Mouse (Mus musculus): ENCODE data around the gene Degs2. TPM values are rescaled to one million over a fixed set of nuclear protein-coding genes. Genes with fewer than 3 reads are reported as not detected.

Degs2 gene
- polyA plus RNA-seq, 1 experiment from 2014 or later, result 1.9 TPM

- H3K4me2 ChIP-seq (replicated peaks), result no peak overlapping the region
- no peak for ATAC-seq (ENCODE audit: insufficient number of reproducible peaks, low FRiP score, low TSS enrichment, low read depth)
- H3K27ac ChIP-seq (replicated peaks), result no peak overlapping the region
- no peak overlapping the region for H3K9ac ChIP-seq
- no peaks in the 10 kb centered on the region for H3K27me3 ChIP-seq
- H3K4me3 ChIP-seq (replicated peaks), result no peak overlapping the region
- H3K36me3 ChIP-seq, result peaks cover 62% of the 10 kb centered on the region
- 0 out of 2 replicates have a peak, but pooled peaks cover 3% of the 10 kb centered on the region for H3K4me1 ChIP-seq
- no peaks in the 10 kb centered on the region for H3K9me3 ChIP-seq (replicated peaks)
- WGBS, result 58% methylated on average over 7 of the region's 7 CpGs
Measured at GRCm38 (mm10) chr12:108651053-108651660, 51.0 kb downstream of the Degs2 start.

GRCm38 (mm10) chr12:108647784-108648183 lies 54.3 kb downstream of the Degs2 start:
- peaks cover 40% of the 10 kb centered on the region for H3K36me3 ChIP-seq

DNA sequence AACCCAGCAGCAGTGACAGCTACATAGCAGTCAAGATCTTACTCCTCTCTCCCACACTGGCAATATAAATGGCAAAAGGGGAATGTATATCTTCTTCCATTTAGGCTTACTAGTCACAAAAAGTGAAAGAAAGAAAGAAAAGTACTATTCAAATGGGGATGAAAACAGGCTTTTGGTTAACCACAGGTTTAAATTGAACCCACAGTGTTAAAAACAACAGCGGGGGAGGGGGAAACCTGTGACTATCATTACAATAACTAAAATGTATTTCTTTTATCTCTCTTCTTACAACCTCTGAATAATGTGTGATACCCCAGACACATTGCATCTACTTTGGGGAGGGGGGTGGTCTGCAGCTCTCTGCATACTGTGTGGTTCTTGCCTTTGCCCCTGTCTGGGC lies 55.9 kb downstream of the Degs2 start:
- no peak overlapping the region for H3K27ac ChIP-seq (replicated peaks)
- no peaks in the 10 kb centered on the region for H3K9me3 ChIP-seq (replicated peaks)
- no peak overlapping the region for H3K4me2 ChIP-seq (replicated peaks)
- H3K4me1 ChIP-seq, result 0 out of 2 replicates have a peak, but pooled peaks cover 8% of the 10 kb centered on the region
- no peak overlapping the region for H3K9ac ChIP-seq
- H3K36me3 ChIP-seq, result peaks cover 27% of the 10 kb centered on the region
- no peak overlapping the region for H3K4me3 ChIP-seq (replicated peaks)
- 95% methylated on average over 1 of the region's 1 CpGs for WGBS
- no peak for ATAC-seq (ENCODE audit: insufficient number of reproducible peaks, low FRiP score, low TSS enrichment, low read depth)
- no peaks in the 10 kb centered on the region for H3K27me3 ChIP-seq

More at GRCm38 (mm10) chr12:108647784-108648183, 54.3 kb downstream of the Degs2 start:
- 0 out of 2 replicates have a peak, but pooled peaks cover 8% of the 10 kb centered on the region for H3K4me1 ChIP-seq
- H3K27me3 ChIP-seq, result no peaks in the 10 kb centered on the region
- H3K9me3 ChIP-seq (replicated peaks), result no peaks in the 10 kb centered on the region
- H3K4me3 ChIP-seq (replicated peaks), result no peak overlapping the region
- no peak overlapping the region for H3K27ac ChIP-seq (replicated peaks)
- no peak overlapping the region for H3K9ac ChIP-seq
- ATAC-seq (ENCODE audit: insufficient number of reproducible peaks, low FRiP score, low TSS enrichment, low read depth), result no peak
- no peak overlapping the region for H3K4me2 ChIP-seq (replicated peaks)

DNA sequence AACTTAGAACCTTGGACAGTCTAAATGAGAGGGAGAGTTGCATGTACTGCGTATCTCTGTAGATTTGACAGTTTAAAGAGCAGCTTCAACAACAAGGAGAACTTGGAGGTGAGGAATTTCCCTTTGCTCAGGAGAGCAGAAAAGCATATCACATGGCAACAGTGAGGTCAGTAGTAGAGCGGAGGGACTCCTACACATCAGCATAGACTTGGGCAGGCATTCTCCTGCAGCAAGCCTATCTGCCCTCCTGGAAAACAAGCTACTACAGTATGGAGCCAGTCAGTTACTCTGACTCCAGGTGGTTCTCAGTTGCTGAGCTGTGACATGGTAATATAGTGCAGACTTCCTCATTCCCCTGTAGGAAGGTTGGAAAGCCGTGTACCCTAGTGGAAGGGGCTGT lies 60.1 kb downstream of the Degs2 start:
- Histone ChIP-seq H3K4me1 (0 out of 2 replicates have a peak, but pooled peaks cover 5% of the 10 kb centered on the region), H3K9me3 (replicated peaks) (no peaks in the 10 kb centered on the region), H3K27ac (replicated peaks) (no peak overlapping the region), H3K4me3 (replicated peaks) (no peak overlapping the region), H3K36me3 (no peaks in the 10 kb centered on the region), H3K27me3 (no peaks in the 10 kb centered on the region), H3K4me2 (replicated peaks) (no peak overlapping the region), H3K9ac (no peak overlapping the region)
- no peak for ATAC-seq (ENCODE audit: insufficient number of reproducible peaks, low FRiP score, low TSS enrichment, low read depth)
- 87% methylated on average over 3 of the region's 3 CpGs for WGBS

DNA sequence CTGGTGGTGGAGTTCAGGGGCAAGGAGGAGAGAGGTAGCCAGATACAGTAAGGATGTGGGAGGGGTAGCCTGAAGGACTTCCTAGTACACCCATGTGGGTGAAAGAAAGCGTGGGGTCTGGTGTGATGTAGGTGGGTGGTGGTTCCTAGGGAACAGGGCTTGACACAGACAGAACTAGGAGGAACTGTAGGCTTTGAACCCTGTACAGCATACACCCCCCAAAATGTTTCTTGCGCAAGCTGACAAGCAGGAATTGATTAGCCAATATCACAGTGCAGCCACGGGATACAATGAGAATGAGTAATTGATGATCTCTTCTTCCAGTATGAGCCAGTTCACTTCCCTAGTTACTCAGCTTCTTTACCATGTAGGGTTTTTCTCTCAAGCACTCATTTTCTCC lies 63.0 kb downstream of the Degs2 start:
- H3K27me3 ChIP-seq, result no peaks in the 10 kb centered on the region
- H3K36me3 ChIP-seq, result 0 out of 2 replicates have a peak, but pooled peaks cover 5% of the 10 kb centered on the region
- H3K4me1 ChIP-seq, result no peaks in the 10 kb centered on the region
- WGBS, result 80% methylated on average over 3 of the region's 3 CpGs
- H3K4me2 ChIP-seq (replicated peaks), result no peak overlapping the region
- no peak overlapping the region for H3K9ac ChIP-seq
- no peak overlapping the region for H3K27ac ChIP-seq (replicated peaks)
- no peaks in the 10 kb centered on the region for H3K9me3 ChIP-seq (replicated peaks)
- H3K4me3 ChIP-seq (replicated peaks), result no peak overlapping the region
- no peak for ATAC-seq (ENCODE audit: insufficient number of reproducible peaks, low FRiP score, low TSS enrichment, low read depth)

- H3K4me3 ChIP-seq (replicated peaks), result no peak overlapping the region
- 85% methylated on average over 5 of the region's 5 CpGs for WGBS
- no peak overlapping the region for H3K4me2 ChIP-seq (replicated peaks)
- H3K4me1 ChIP-seq, result no peaks in the 10 kb centered on the region
- H3K27me3 ChIP-seq, result no peaks in the 10 kb centered on the region
- no peak for ATAC-seq (ENCODE audit: insufficient number of reproducible peaks, low FRiP score, low TSS enrichment, low read depth)
- H3K36me3 ChIP-seq, result 0 out of 2 replicates have a peak, but pooled peaks cover 5% of the 10 kb centered on the region
- no peak overlapping the region for H3K9ac ChIP-seq
- no peaks in the 10 kb centered on the region for H3K9me3 ChIP-seq (replicated peaks)
- H3K27ac ChIP-seq (replicated peaks), result no peak overlapping the region
Measured at GRCm38 (mm10) chr12:108637440-108637839, 64.7 kb downstream of the Degs2 start.

DNA sequence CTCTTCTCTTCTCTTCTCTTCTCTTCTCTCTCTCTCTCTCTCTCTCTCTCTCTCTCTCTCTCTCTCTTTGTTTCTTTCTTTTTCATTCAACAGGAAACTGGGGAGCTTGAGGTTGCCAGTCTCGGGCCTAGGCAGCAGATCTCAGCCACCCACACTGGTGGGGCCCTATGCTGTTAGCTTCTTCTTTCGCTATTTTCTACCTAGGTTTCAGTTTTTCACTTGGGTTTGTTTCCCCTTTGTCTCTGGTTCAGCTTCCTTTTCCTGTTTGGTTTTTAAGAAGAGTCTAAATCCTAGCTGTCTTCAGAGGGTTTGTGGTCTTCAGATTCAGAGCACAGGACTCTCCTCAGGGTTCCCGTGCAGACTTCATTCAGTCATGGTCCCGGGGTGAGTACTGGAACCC lies 66.6 kb downstream of the Degs2 start:
- Histone ChIP-seq H3K9me3 (replicated peaks) (no peaks in the 10 kb centered on the region), H3K9ac (no peak overlapping the region), H3K4me3 (replicated peaks) (no peak overlapping the region), H3K4me1 (no peaks in the 10 kb centered on the region), H3K27me3 (no peaks in the 10 kb centered on the region), H3K36me3 (0 out of 2 replicates have a peak, but pooled peaks cover 5% of the 10 kb centered on the region), H3K27ac (replicated peaks) (no peak overlapping the region), H3K4me2 (replicated peaks) (no peak overlapping the region)
- no peak for ATAC-seq (ENCODE audit: insufficient number of reproducible peaks, low FRiP score, low TSS enrichment, low read depth)
- 89% methylated on average over 4 of the region's 4 CpGs for WGBS

DNA sequence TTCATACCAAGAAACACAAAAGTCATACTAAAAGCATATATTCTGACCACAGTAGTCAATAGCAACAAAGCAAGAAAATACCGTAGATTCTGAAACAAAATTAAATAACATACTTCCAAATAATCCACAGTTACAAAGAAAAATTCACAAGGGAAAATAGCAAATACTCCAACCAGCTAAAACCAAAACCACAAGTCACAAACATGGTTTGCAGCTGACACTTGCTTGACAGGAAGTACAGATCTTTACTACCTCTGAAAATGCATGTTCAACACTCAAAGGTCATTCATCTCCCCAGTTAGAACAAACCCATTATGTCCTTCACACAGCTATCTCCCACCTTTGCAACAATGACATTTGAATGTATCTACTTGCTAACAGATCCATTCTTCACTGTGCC lies 68.1 kb downstream of the Degs2 start:
- Histone ChIP-seq H3K4me3 (replicated peaks) (no peak overlapping the region), H3K36me3 (0 out of 2 replicates have a peak, but pooled peaks cover 5% of the 10 kb centered on the region), H3K27me3 (no peaks in the 10 kb centered on the region), H3K4me2 (replicated peaks) (no peak overlapping the region), H3K9ac (no peak overlapping the region), H3K4me1 (no peaks in the 10 kb centered on the region), H3K9me3 (replicated peaks) (no peaks in the 10 kb centered on the region), H3K27ac (replicated peaks) (no peak overlapping the region)
- ATAC-seq (ENCODE audit: insufficient number of reproducible peaks, low FRiP score, low TSS enrichment, low read depth), result no peak
- 72% methylated on average over 1 of the region's 1 CpGs for WGBS

GRCm38 (mm10) chr12:108632501-108632900 lies 69.6 kb downstream of the Degs2 start:
- Histone ChIP-seq H3K9ac (no peak overlapping the region), H3K36me3 (0 out of 2 replicates have a peak, but pooled peaks cover 5% of the 10 kb centered on the region), H3K27me3 (no peaks in the 10 kb centered on the region)

GRCm38 (mm10) chr12:108630741-108631688 lies 71.1 kb downstream of the Degs2 start:
- no peak overlapping the region for H3K4me2 ChIP-seq (replicated peaks)
- 87% methylated on average over 6 of the region's 6 CpGs for WGBS
- no peaks in the 10 kb centered on the region for H3K27me3 ChIP-seq
- no peak for ATAC-seq (ENCODE audit: insufficient number of reproducible peaks, low FRiP score, low TSS enrichment, low read depth)
- H3K4me3 ChIP-seq (replicated peaks), result no peak overlapping the region
- H3K9me3 ChIP-seq (replicated peaks), result no peaks in the 10 kb centered on the region
- H3K27ac ChIP-seq (replicated peaks), result no peak overlapping the region
- no peaks in the 10 kb centered on the region for H3K4me1 ChIP-seq
- 0 out of 2 replicates have a peak, but pooled peaks cover 5% of the 10 kb centered on the region for H3K36me3 ChIP-seq
- H3K9ac ChIP-seq, result no peak overlapping the region

More at GRCm38 (mm10) chr12:108632501-108632900, 69.6 kb downstream of the Degs2 start:
- H3K4me3 ChIP-seq (replicated peaks), result no peak overlapping the region
- no peak overlapping the region for H3K27ac ChIP-seq (replicated peaks)
- no peak for ATAC-seq (ENCODE audit: insufficient number of reproducible peaks, low FRiP score, low TSS enrichment, low read depth)
- H3K9me3 ChIP-seq (replicated peaks), result no peaks in the 10 kb centered on the region
- H3K4me1 ChIP-seq, result no peaks in the 10 kb centered on the region
- no peak overlapping the region for H3K4me2 ChIP-seq (replicated peaks)

- Histone ChIP-seq H3K27ac (replicated peaks) (no peak overlapping the region), H3K9me3 (replicated peaks) (no peaks in the 10 kb centered on the region), H3K36me3 (0 out of 2 replicates have a peak, but pooled peaks cover under 1% of the 10 kb centered on the region), H3K4me2 (replicated peaks) (no peak overlapping the region), H3K4me1 (0 out of 2 replicates have a peak, but pooled peaks cover 5% of the 10 kb centered on the region), H3K27me3 (no peaks in the 10 kb centered on the region), H3K9ac (no peak overlapping the region), H3K4me3 (replicated peaks) (no peak overlapping the region)
- whole genome bisulfite sequencing, result 96% methylated on average over 1 of the region's 1 CpGs
- no peak for ATAC-seq (ENCODE audit: insufficient number of reproducible peaks, low FRiP score, low TSS enrichment, low read depth)
Measured at GRCm38 (mm10) chr12:108629556-108629955, 72.6 kb downstream of the Degs2 start.
